Mouse (Mus musculus): ENCODE results near the gene Celf2. TPM values are rescaled to one million over a fixed set of nuclear protein-coding genes. Genes with fewer than 3 reads are reported as not detected.

Gene Celf2
- total RNA-seq, 2 experiments from 2014 or later: 92.8 to 223 TPM

GRCm38 (mm10) chr2:6717953-6718352, 791.4 kb downstream of the Celf2 start:
- no peak for ATAC-seq (replicated peaks; ENCODE audit: poor library complexity, severe bottlenecking)

GRCm38 (mm10) chr2:6715562-6715961, 793.8 kb downstream of the Celf2 start:
- ATAC-seq (replicated peaks; ENCODE audit: poor library complexity, severe bottlenecking): no peak

GRCm38 (mm10) chr2:6713529-6713928, 795.8 kb downstream of the Celf2 start:
- ATAC-seq (replicated peaks; ENCODE audit: poor library complexity, severe bottlenecking): peak; percentile 74

- peak; percentile 45 for ATAC-seq (replicated peaks; ENCODE audit: poor library complexity, severe bottlenecking)
Measured at GRCm38 (mm10) chr2:6710687-6711430, 798.5 kb downstream of the Celf2 start.

- ATAC-seq (replicated peaks; ENCODE audit: poor library complexity, severe bottlenecking): no peak
Measured at GRCm38 (mm10) chr2:6707959-6708519, 801.3 kb downstream of the Celf2 start.

GRCm38 (mm10) chr2:6707276-6707675, 802.1 kb downstream of the Celf2 start:
- ATAC-seq (replicated peaks; ENCODE audit: poor library complexity, severe bottlenecking): peak; percentile 82

- ATAC-seq (replicated peaks; ENCODE audit: poor library complexity, severe bottlenecking): no peak
Measured at GRCm38 (mm10) chr2:6705929-6706739, 803.2 kb downstream of the Celf2 start.

GRCm38 (mm10) chr2:6705475-6705874, 803.9 kb downstream of the Celf2 start:
- ATAC-seq (replicated peaks; ENCODE audit: poor library complexity, severe bottlenecking): peak; percentile 42

- peak; percentile 24; the same call in 1 of the 2 replicates for ATAC-seq (replicated peaks; ENCODE audit: poor library complexity, severe bottlenecking)
Measured at GRCm38 (mm10) chr2:6704804-6705203, 804.6 kb downstream of the Celf2 start.

- ATAC-seq (replicated peaks; ENCODE audit: poor library complexity, severe bottlenecking): no peak
Measured at GRCm38 (mm10) chr2:6704342-6704741, 805.0 kb downstream of the Celf2 start.

- peak; percentile 63 for ATAC-seq (replicated peaks; ENCODE audit: poor library complexity, severe bottlenecking)
Measured at GRCm38 (mm10) chr2:6696326-6696725, 813.0 kb downstream of the Celf2 start.

- ATAC-seq (replicated peaks; ENCODE audit: poor library complexity, severe bottlenecking): peak; percentile 20; the same call in 1 of the 2 replicates
Measured at GRCm38 (mm10) chr2:6695353-6695951, 813.9 kb downstream of the Celf2 start.

GRCm38 (mm10) chr2:6689689-6690088, 819.7 kb downstream of the Celf2 start:
- no peak for ATAC-seq (replicated peaks; ENCODE audit: poor library complexity, severe bottlenecking)

- no peak for ATAC-seq (replicated peaks; ENCODE audit: poor library complexity, severe bottlenecking)
Measured at GRCm38 (mm10) chr2:6678231-6678630, 831.1 kb downstream of the Celf2 start.

GRCm38 (mm10) chr2:6677457-6677856, 831.9 kb downstream of the Celf2 start:
- no peak for ATAC-seq (replicated peaks; ENCODE audit: poor library complexity, severe bottlenecking)

- peak; percentile 88 for ATAC-seq (replicated peaks; ENCODE audit: poor library complexity, severe bottlenecking)
Measured at GRCm38 (mm10) chr2:6674401-6674800, 835.0 kb downstream of the Celf2 start.

- no peak for ATAC-seq (replicated peaks; ENCODE audit: poor library complexity, severe bottlenecking)
Measured at GRCm38 (mm10) chr2:6673418-6673817, 835.9 kb downstream of the Celf2 start.

- ATAC-seq (replicated peaks; ENCODE audit: poor library complexity, severe bottlenecking): no peak
Measured at GRCm38 (mm10) chr2:6667611-6668010, 841.8 kb downstream of the Celf2 start.

GRCm38 (mm10) chr2:6659834-6660233, 849.5 kb downstream of the Celf2 start:
- no peak for ATAC-seq (replicated peaks; ENCODE audit: poor library complexity, severe bottlenecking)

- no peak for ATAC-seq (replicated peaks; ENCODE audit: poor library complexity, severe bottlenecking)
Measured at GRCm38 (mm10) chr2:6653719-6654118, 855.6 kb downstream of the Celf2 start.

GRCm38 (mm10) chr2:6651697-6652096, 857.7 kb downstream of the Celf2 start:
- no peak for ATAC-seq (replicated peaks; ENCODE audit: poor library complexity, severe bottlenecking)

Measured in granulocyte monocyte progenitor cell, adult 5-6 weeks (primary cell).